Mouse (Mus musculus): ENCODE results near the gene Olfr1297. TPM values are rescaled to one million over a fixed set of nuclear protein-coding genes. Genes with fewer than 3 reads are reported as not detected.

Olfr1297 gene
- total and polyA plus RNA-seq, 3 experiments, result not detected

Other genes starting within 250 kb of the Olfr1297 start
- gene Olfr1286, start 203.4 kb downstream of the Olfr1297 start, total RNA-seq (2012; rRNA removed), result not detected in 2 replicates
- not detected in 2 replicates for gene Olfr1286, start 203.4 kb downstream of the Olfr1297 start, total RNA-seq (2014; rRNA removed)
- gene Olfr1286, start 203.4 kb downstream of the Olfr1297 start, polyA plus RNA-seq (2012; ENCODE audit: insufficient read length, low read depth), result not detected in 2 replicates
- gene Olfr1287, start 177.4 kb downstream of the Olfr1297 start, total RNA-seq (2012; rRNA removed), result not detected in 2 replicates
- not detected in 2 replicates for gene Olfr1287, start 177.4 kb downstream of the Olfr1297 start, total RNA-seq (2014; rRNA removed)
- gene Olfr1287, start 177.4 kb downstream of the Olfr1297 start, polyA plus RNA-seq (2012; ENCODE audit: insufficient read length, low read depth), result not detected in 2 replicates
- not detected in 2 replicates for gene Olfr1288, start 152.4 kb downstream of the Olfr1297 start, total RNA-seq (2012; rRNA removed)
- gene Olfr1288, start 152.4 kb downstream of the Olfr1297 start, total RNA-seq (2014; rRNA removed), result not detected in 2 replicates
- not detected in 2 replicates for gene Olfr1288, start 152.4 kb downstream of the Olfr1297 start, polyA plus RNA-seq (2012; ENCODE audit: insufficient read length, low read depth)
- not detected in 2 replicates for gene Olfr1289, start 145.7 kb downstream of the Olfr1297 start, total RNA-seq (2012; rRNA removed)
- not detected in 2 replicates for gene Olfr1289, start 145.7 kb downstream of the Olfr1297 start, total RNA-seq (2014; rRNA removed)
- gene Olfr1289, start 145.7 kb downstream of the Olfr1297 start, polyA plus RNA-seq (2012; ENCODE audit: insufficient read length, low read depth), result not detected in 2 replicates
- not detected in 2 replicates for gene Olfr1290, start 132.7 kb downstream of the Olfr1297 start, total RNA-seq (2012; rRNA removed)
- gene Olfr1290, start 132.7 kb downstream of the Olfr1297 start, total RNA-seq (2014; rRNA removed), result not detected in 2 replicates
- gene Olfr1290, start 132.7 kb downstream of the Olfr1297 start, polyA plus RNA-seq (2012; ENCODE audit: insufficient read length, low read depth), result not detected in 2 replicates
- not detected in 2 replicates for gene Olfr1291-ps1, start 129.3 kb downstream of the Olfr1297 start, total RNA-seq (2012; rRNA removed)
- gene Olfr1291-ps1, start 129.3 kb downstream of the Olfr1297 start, total RNA-seq (2014; rRNA removed), result not detected in 2 replicates
- not detected in 2 replicates for gene Olfr1291-ps1, start 129.3 kb downstream of the Olfr1297 start, polyA plus RNA-seq (2012; ENCODE audit: insufficient read length, low read depth)
- not detected in 2 replicates for gene Olfr1293-ps, start 101.3 kb downstream of the Olfr1297 start, total RNA-seq (2012; rRNA removed)
- not detected in 2 replicates for gene Olfr1293-ps, start 101.3 kb downstream of the Olfr1297 start, total RNA-seq (2014; rRNA removed)
- 0.10 TPM in 1 of 2 replicates, not detected in the other for gene Olfr1293-ps, start 101.3 kb downstream of the Olfr1297 start, polyA plus RNA-seq (2012; ENCODE audit: insufficient read length, low read depth)
- not detected in 2 replicates for gene Olfr1294, start 86.2 kb downstream of the Olfr1297 start, total RNA-seq (2012; rRNA removed)
- gene Olfr1294, start 86.2 kb downstream of the Olfr1297 start, total RNA-seq (2014; rRNA removed), result not detected in 2 replicates
- gene Olfr1294, start 86.2 kb downstream of the Olfr1297 start, polyA plus RNA-seq (2012; ENCODE audit: insufficient read length, low read depth), result not detected in 2 replicates
- not detected in 2 replicates for gene Olfr1295, start 56.8 kb downstream of the Olfr1297 start, total RNA-seq (2012; rRNA removed)
- not detected in 2 replicates for gene Olfr1295, start 56.8 kb downstream of the Olfr1297 start, total RNA-seq (2014; rRNA removed)
- not detected in 2 replicates for gene Olfr1295, start 56.8 kb downstream of the Olfr1297 start, polyA plus RNA-seq (2012; ENCODE audit: insufficient read length, low read depth)
- gene Olfr1298, start 22.7 kb upstream of the Olfr1297 start, total RNA-seq (2012; rRNA removed), result not detected in 2 replicates
- gene Olfr1298, start 22.7 kb upstream of the Olfr1297 start, total RNA-seq (2014; rRNA removed), result not detected in 2 replicates
- gene Olfr1298, start 22.7 kb upstream of the Olfr1297 start, polyA plus RNA-seq (2012; ENCODE audit: insufficient read length, low read depth), result not detected in 2 replicates
- not detected in 2 replicates for gene Olfr1299, start 34.9 kb upstream of the Olfr1297 start, total RNA-seq (2012; rRNA removed)
- not detected in 2 replicates for gene Olfr1299, start 34.9 kb upstream of the Olfr1297 start, total RNA-seq (2014; rRNA removed)
- gene Olfr1299, start 34.9 kb upstream of the Olfr1297 start, polyA plus RNA-seq (2012; ENCODE audit: insufficient read length, low read depth), result not detected in 2 replicates
- gene Olfr1301, start 124.5 kb upstream of the Olfr1297 start, total RNA-seq (2012; rRNA removed), result not detected in 2 replicates
- not detected in 2 replicates for gene Olfr1301, start 124.5 kb upstream of the Olfr1297 start, total RNA-seq (2014; rRNA removed)
- gene Olfr1301, start 124.5 kb upstream of the Olfr1297 start, polyA plus RNA-seq (2012; ENCODE audit: insufficient read length, low read depth), result not detected in 2 replicates
- gene Olfr1302, start 150.9 kb upstream of the Olfr1297 start, total RNA-seq (2012; rRNA removed), result not detected in 2 replicates
- gene Olfr1302, start 150.9 kb upstream of the Olfr1297 start, total RNA-seq (2014; rRNA removed), result not detected in 2 replicates
- gene Olfr1302, start 150.9 kb upstream of the Olfr1297 start, polyA plus RNA-seq (2012; ENCODE audit: insufficient read length, low read depth), result not detected in 2 replicates
- not detected in 2 replicates for gene Olfr1303, start 193.8 kb upstream of the Olfr1297 start, total RNA-seq (2012; rRNA removed)
- not detected in 2 replicates for gene Olfr1303, start 193.8 kb upstream of the Olfr1297 start, total RNA-seq (2014; rRNA removed)
- gene Olfr1303, start 193.8 kb upstream of the Olfr1297 start, polyA plus RNA-seq (2012; ENCODE audit: insufficient read length, low read depth), result not detected in 2 replicates